ENCODE assay signal across 8 mouse cellular contexts in the genomic region with DNA sequence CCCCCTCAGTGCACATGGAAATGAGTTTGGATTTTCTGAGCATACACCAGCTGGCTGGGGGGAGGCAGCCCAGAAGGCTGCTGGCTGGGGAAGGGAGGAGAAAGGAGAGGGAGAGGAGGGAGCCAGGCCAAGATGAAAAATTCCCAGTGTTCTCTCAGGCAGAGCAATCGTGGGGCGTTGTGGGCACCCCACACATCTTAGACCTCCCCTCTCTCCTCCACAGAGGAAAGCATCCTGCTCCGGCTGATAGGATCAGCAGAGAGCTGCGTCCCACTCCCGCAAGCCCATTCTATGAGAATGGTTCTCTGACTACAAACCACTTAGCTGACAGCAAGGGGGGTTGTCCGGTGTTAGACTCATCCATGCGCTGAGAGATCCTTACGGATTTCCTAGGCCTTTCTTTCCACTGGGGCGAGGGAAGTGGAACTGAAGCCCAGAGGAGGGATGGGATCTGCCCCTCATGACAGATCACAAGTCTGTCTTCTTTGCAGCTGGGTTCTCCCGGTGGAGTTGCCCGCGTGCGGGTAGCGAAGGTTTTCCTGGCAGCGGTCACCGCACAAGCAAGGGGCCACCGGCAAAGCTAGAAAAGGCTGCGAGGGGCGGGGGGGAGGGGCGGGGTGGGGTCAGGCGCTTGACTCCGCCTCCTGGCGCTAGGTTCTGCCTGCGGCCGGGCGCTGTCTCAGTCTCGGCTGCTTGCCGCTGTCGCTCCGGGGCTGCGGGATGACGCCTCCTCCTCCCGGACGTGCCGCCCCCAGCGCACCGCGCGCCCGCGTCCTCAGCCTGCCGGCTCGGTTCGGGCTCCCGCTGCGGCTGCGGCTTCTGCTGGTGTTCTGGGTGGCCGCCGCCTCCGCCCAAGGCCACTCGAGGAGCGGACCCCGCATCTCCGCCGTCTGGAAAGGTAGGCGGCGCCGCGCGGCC. TPM values are rescaled to one million over a fixed set of nuclear protein-coding genes. Genes with fewer than 3 reads are reported as not detected.
DNase-seq lines count a peak whose midpoint lies in the region; ATAC-seq lines count a peak whose summit lies in the region.

TSS of gene Sema7a (plus strand) at position 682 of the 918 bp plus-strand sequence.

- ATAC-seq in hindbrain, embryonic 13.5 days (ENCODE audit: low FRiP score) = peak; percentile 84

- no peaks in the 10 kb centered on the region for H3K36me3 ChIP-seq in hindbrain, embryonic 13.5 days

- no peaks in the 10 kb centered on the region for H3K9me3 ChIP-seq in hindbrain, embryonic 13.5 days

- peak within 1 kb of the TSS; percentile 80 for H3K4me2 ChIP-seq in hindbrain, embryonic 13.5 days

- DNase-seq in NIH3T3 (ENCODE audit: low read depth) = peak; percentile 51
- peak; percentile 90 to 93 for DNase-seq in cerebellum, postnatal 10 days
- DNase-seq in frontal cortex, postnatal 36 days (ENCODE audit: low spot score in 2 of 2) = peak; percentile 85 to 88
- DNase-seq in layer of hippocampus, postnatal 36 days = peak; percentile 84 to 86
- peak; percentile 71 for DNase-seq in lung, postnatal 25 days (ENCODE audit: low spot score)
- peak; percentile 62 for DNase-seq in retina, postnatal 7 days (ENCODE audit: low read depth, low spot score)
- DNase-seq in urinary bladder, postnatal 14 days (ENCODE audit: low spot score) = peak; percentile 67

- H3K4me3 ChIP-seq in hindbrain, embryonic 13.5 days = peak within 1 kb of the TSS; percentile 83

- under 1% methylated on average over 52 of the region's 60 CpGs for WGBS in hindbrain, embryonic 13.5 days

- H3K27ac ChIP-seq in hindbrain, embryonic 13.5 days = peak within 1 kb of the TSS; percentile 96

- H3K4me1 ChIP-seq in hindbrain, embryonic 13.5 days (replicated peaks) = peaks cover 52% of the 10 kb centered on the region

- H3K9ac ChIP-seq in hindbrain, embryonic 13.5 days = peak within 1 kb of the TSS; percentile 92

- peaks cover 29% of the 10 kb centered on the region for H3K27me3 ChIP-seq in hindbrain, embryonic 13.5 days

RNA-seq across cellular contexts. Expression of gene Sema7a, which starts in this region (rescaled TPM):
- 2.9 and 4.2 TPM in 2 replicates for polyA plus RNA-seq in hindbrain, embryonic 13.5 days (2015; fragmentation: Nextera tagmentation; extraction: Ambion mirVana)
- total RNA-seq in layer of hippocampus, postnatal 36 days (2021) = 10 to 100 TPM; 87.3 to 90.3 TPM

Comparison
In these comparisons a context has a peak if more than half of its experiments do, and no peak if none do; other contexts are left out.
1. Peak in every context shown above with its lines: DNase-seq, ATAC-seq, H3K4me3 ChIP-seq and H3K27ac ChIP-seq.